Mouse (Mus musculus) hindbrain, embryonic 10.5 days (tissue): ENCODE results near the gene Olfr1420. TPM values are rescaled to one million over a fixed set of nuclear protein-coding genes. Genes with fewer than 3 reads are reported as not detected.
"Not testable (repeated sequence)": the region's sequence is repeated elsewhere in the genome, so short reads cannot be mapped to it uniquely, and the experiment has no call there.

Source experiments
- DNase-seq: peaks from one replicate; pipeline ENCODE4 v3.0.0-alpha.2; 2017; ENCODE audit warnings: low spot score
- H3K27ac ChIP-seq: fragments of 300-500 bp; sonication (generic); 2 replicates; pipeline ENCODE4 v1.5.1; 2016; ENCODE audit warnings: mild to moderate bottlenecking, moderate library complexity
- H3K27me3 ChIP-seq: fragments of 300-500 bp; sonication (generic); 2 replicates; pipeline ENCODE4 v1.6.1; 2016; ENCODE audit warnings: mild to moderate bottlenecking; ENCODE audit not compliant: poor library complexity, insufficient read depth, severe bottlenecking
- H3K36me3 ChIP-seq: fragments of 300-500 bp; sonication (generic); 2 replicates; pipeline ENCODE4 v1.6.1; 2016; ENCODE audit warnings: mild to moderate bottlenecking, moderate library complexity
- H3K4me1 ChIP-seq: fragments of 300-500 bp; sonication (generic); replicated peaks from 2 replicates; pipeline ENCODE4 v1.6.1; 2016; ENCODE audit warnings: mild to moderate bottlenecking
- H3K4me3 ChIP-seq: fragments of 300-500 bp; sonication (generic); 2 replicates; pipeline ENCODE4 v1.5.1; 2016; ENCODE audit warnings: mild to moderate bottlenecking, moderate library complexity
- H3K9me3 ChIP-seq: fragments of 300-500 bp; sonication (generic); 2 replicates; pipeline ENCODE4 v1.6.1; 2016; ENCODE audit warnings: mild to moderate bottlenecking, moderate library complexity
- WGBS: fragments of 180-500 bp; shearing (Covaris S2); methylation state at CpG from one replicate; pipeline ENCODE4 v1.1.7; 2016; 5-methylcytosine and 5-hydroxymethylcytosine counted together
- polyA plus RNA-seq: library from polyadenylated mRNA; unstranded; fragments of >200 nt; fragmentation: Nextera tagmentation; extraction: Ambion mirVana; gene quantifications from 2 replicates; pipeline ENCODE4 v1.2.1, GENCODE M21; 2016

Olfr1420 gene
- polyA plus RNA-seq, 1 experiment from 2014 or later, result not detected

GRCm38 (mm10) chr19:11912533-11913121 is 26.3 kb downstream of the Olfr1420 start:
- H3K9me3 ChIP-seq, result no peaks in the 10 kb centered on the region
- peaks cover 34% of the 10 kb centered on the region for H3K36me3 ChIP-seq
- peak; percentile 76 for DNase-seq
- H3K27ac ChIP-seq, result peak overlapping the region; percentile 96
- peaks cover 27% of the 10 kb centered on the region for H3K4me1 ChIP-seq
- under 1% methylated on average over 54 of the region's 54 CpGs for WGBS
- no peaks in the 10 kb centered on the region for H3K27me3 ChIP-seq
- peak overlapping the region; percentile 93 for H3K4me3 ChIP-seq

- H3K9me3 ChIP-seq, result no peaks in the 10 kb centered on the region
- H3K27me3 ChIP-seq, result no peaks in the 10 kb centered on the region
- no peak for DNase-seq
- no peak overlapping the region for H3K4me3 ChIP-seq
- 69% methylated on average over 2 of the region's 2 CpGs for WGBS
- H3K27ac ChIP-seq, result no peak overlapping the region
- peaks cover 53% of the 10 kb centered on the region for H3K36me3 ChIP-seq
- peaks cover 27% of the 10 kb centered on the region for H3K4me1 ChIP-seq
These were observed 29.4 kb downstream of the Olfr1420 start for GRCm38 (mm10) chr19:11915804-11916203.

DNA sequence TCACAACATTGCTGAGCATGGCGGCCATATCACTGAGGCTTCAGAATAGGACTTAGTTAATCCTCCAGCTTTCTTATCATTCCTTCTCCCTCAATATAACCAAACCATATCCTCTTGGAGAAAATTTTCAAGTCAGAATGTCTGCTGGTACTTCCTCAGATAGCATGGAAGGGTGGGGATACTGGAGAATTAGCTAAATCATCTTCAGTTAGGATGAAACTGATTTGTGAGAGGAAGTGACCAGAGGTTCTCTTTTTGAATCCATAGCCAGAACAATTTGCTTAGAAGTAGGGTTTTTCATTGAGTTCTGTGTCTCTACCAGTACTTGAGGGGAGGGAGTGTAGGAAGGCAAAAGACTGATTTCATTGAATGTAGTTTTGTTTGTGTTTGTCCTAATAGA is 35.7 kb downstream of the Olfr1420 start:
- Histone ChIP-seq H3K27ac (no peak overlapping the region), H3K36me3 (peaks cover 86% of the 10 kb centered on the region), H3K4me3 (no peak overlapping the region), H3K27me3 (no peaks in the 10 kb centered on the region), H3K9me3 (no peaks in the 10 kb centered on the region), H3K4me1 (no peaks in the 10 kb centered on the region)
- no peak for DNase-seq
- 87% methylated on average over 1 of the region's 1 CpGs for WGBS

DNA sequence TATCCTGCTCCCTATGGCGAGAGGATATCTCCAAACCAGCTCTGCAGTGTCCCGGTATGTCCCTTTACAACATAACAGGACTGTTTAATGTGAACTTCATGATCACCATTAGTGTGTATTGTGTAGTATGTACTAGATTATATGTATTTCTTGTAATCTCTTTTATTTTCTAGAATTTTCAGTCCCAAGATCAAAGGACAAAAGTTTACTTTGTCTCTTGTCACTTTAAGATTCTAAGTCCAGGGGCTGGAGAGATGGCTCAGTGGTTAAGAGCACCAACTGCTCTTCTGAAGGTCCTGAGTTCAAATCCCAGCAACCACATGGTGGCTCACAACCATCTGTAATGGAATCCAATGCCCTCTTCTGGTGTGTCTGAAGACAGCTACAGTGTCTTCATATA is 36.1 kb downstream of the Olfr1420 start:
- WGBS, result 96% methylated on average over 2 of the region's 2 CpGs
- not testable (repeated sequence) for H3K27ac ChIP-seq, H3K4me3 ChIP-seq, H3K9me3 ChIP-seq, H3K4me1 ChIP-seq, H3K27me3 ChIP-seq, DNase-seq
- H3K36me3 ChIP-seq, result peaks cover 86% of the 10 kb centered on the region

GRCm38 (mm10) chr19:11926380-11926779 is 40.0 kb downstream of the Olfr1420 start:
- 85% methylated on average over 2 of the region's 2 CpGs for WGBS
- Histone ChIP-seq H3K27ac (no peak overlapping the region), H3K27me3 (no peaks in the 10 kb centered on the region), H3K36me3 (peaks cover 97% of the 10 kb centered on the region), H3K4me1 (no peaks in the 10 kb centered on the region), H3K9me3 (no peaks in the 10 kb centered on the region), H3K4me3 (no peak overlapping the region)
- DNase-seq, result no peak

- DNase-seq, result no peak
- Histone ChIP-seq H3K4me1 (no peaks in the 10 kb centered on the region), H3K9me3 (no peaks in the 10 kb centered on the region), H3K36me3 (peaks cover 99% of the 10 kb centered on the region), H3K27me3 (no peaks in the 10 kb centered on the region), H3K27ac (no peak overlapping the region), H3K4me3 (no peak overlapping the region)
- WGBS, result 93% methylated on average over 4 of the region's 4 CpGs
These were observed 41.8 kb downstream of the Olfr1420 start for GRCm38 (mm10) chr19:11928025-11928748.

- H3K9me3 ChIP-seq, H3K4me3 ChIP-seq, H3K4me1 ChIP-seq, DNase-seq, H3K27ac ChIP-seq, H3K27me3 ChIP-seq: not testable (repeated sequence)
- peaks cover 48% of the 10 kb centered on the region for H3K36me3 ChIP-seq
- 96% methylated on average over 9 of the region's 9 CpGs for WGBS
These were observed 60.1 kb downstream of the Olfr1420 start for GRCm38 (mm10) chr19:11946460-11946859.

Other genes starting within 250 kb of the Olfr1420 start
- not detected in 2 replicates for gene Ms4a3, start 245.7 kb upstream of the Olfr1420 start, polyA plus RNA-seq
- gene Oosp2, start 226.0 kb upstream of the Olfr1420 start, polyA plus RNA-seq, result not detected in 2 replicates
- gene Oosp1, start 195.4 kb upstream of the Olfr1420 start, polyA plus RNA-seq, result not detected in 2 replicates
- not detected in 2 replicates for gene Oosp3, start 189.5 kb upstream of the Olfr1420 start, polyA plus RNA-seq
- not detected in 2 replicates for gene Gif, start 139.0 kb upstream of the Olfr1420 start, polyA plus RNA-seq
- gene Mrpl16, start 116.2 kb upstream of the Olfr1420 start, polyA plus RNA-seq, result 49.1 and 55.1 TPM in 2 replicates
- gene Stx3, start 67.2 kb upstream of the Olfr1420 start, polyA plus RNA-seq, result 5.8 and 8.7 TPM in 2 replicates
- not detected in 2 replicates for gene Olfr1417, start 47.3 kb upstream of the Olfr1420 start, polyA plus RNA-seq
- not detected in 2 replicates for gene Olfr1418, start 25.5 kb upstream of the Olfr1420 start, polyA plus RNA-seq
- not detected in 2 replicates for gene Olfr1419, start 11.5 kb upstream of the Olfr1420 start, polyA plus RNA-seq
- gene Patl1, start 25.8 kb downstream of the Olfr1420 start, polyA plus RNA-seq, result 22.2 and 23.7 TPM in 2 replicates
- gene Osbp, start 79.4 kb downstream of the Olfr1420 start, polyA plus RNA-seq, result 2.9 and 3.1 TPM in 2 replicates
- gene Olfr1423, start 154.8 kb downstream of the Olfr1420 start, polyA plus RNA-seq, result 0.03 and 0.04 TPM in 2 replicates
- not detected in 2 replicates for gene Olfr1424, start 176.1 kb downstream of the Olfr1420 start, polyA plus RNA-seq
- not detected in 2 replicates for gene Olfr1425, start 191.2 kb downstream of the Olfr1420 start, polyA plus RNA-seq
- not detected in 2 replicates for gene Olfr1426, start 205.4 kb downstream of the Olfr1420 start, polyA plus RNA-seq
- not detected in 2 replicates for gene Olfr1427, start 216.8 kb downstream of the Olfr1420 start, polyA plus RNA-seq
- not detected in 2 replicates for gene Olfr1428, start 229.3 kb downstream of the Olfr1420 start, polyA plus RNA-seq
- not detected in 2 replicates for gene Olfr76, start 236.6 kb downstream of the Olfr1420 start, polyA plus RNA-seq